Mouse (Mus musculus) C2C12 (cell line): ENCODE results near the gene Galnt15. TPM values are rescaled to one million over a fixed set of nuclear protein-coding genes. Genes with fewer than 3 reads are reported as not detected.
"Not testable (repeated sequence)": the region's sequence is repeated elsewhere in the genome, so short reads cannot be mapped to it uniquely, and the experiment has no call there.

Source experiments
- H3K27me3 ChIP-seq: one replicate; pipeline ENCODE4 v1.6.1; 2011; ENCODE audit not compliant: control insufficient read depth, insufficient read depth, insufficient read length
- H3K36me3 ChIP-seq: one replicate; pipeline ENCODE4 v1.6.1; 2011; ENCODE audit not compliant: control insufficient read depth, insufficient read depth
- H3K4me3 ChIP-seq: one replicate; pipeline ENCODE4 v1.5.1; 2011; ENCODE audit warnings: mild to moderate bottlenecking, control low read depth; ENCODE audit not compliant: poor library complexity, insufficient read depth, severe bottlenecking
- H3K79me2 ChIP-seq: one replicate; pipeline ENCODE4 v1.6.1; 2011; ENCODE audit not compliant: control insufficient read depth, insufficient read depth
- H3K79me3 ChIP-seq: one replicate; pipeline ENCODE4 v1.6.1; 2011; ENCODE audit warnings: low read depth, control low read depth
- H3ac ChIP-seq: one replicate; pipeline ENCODE3; 2011; ENCODE audit warnings: low read depth; ENCODE audit not compliant: control insufficient read depth, insufficient read length
- CEBPB ChIP-seq: IDR thresholded peaks from one replicate; pipeline ENCODE4 v1.6.1; 2011; ENCODE audit warnings: low read depth, mild to moderate bottlenecking, control low read depth, moderate library complexity
- CTCF ChIP-seq: IDR thresholded peaks from one replicate; pipeline ENCODE4 v1.5.1; 2011; ENCODE audit not compliant: control insufficient read depth, insufficient read depth, insufficient read length
- FOSL1 ChIP-seq: IDR thresholded peaks from one replicate; pipeline ENCODE4 v1.8.0; 2011; ENCODE audit warnings: mild to moderate bottlenecking, low read length; ENCODE audit not compliant: poor library complexity, insufficient read depth, severe bottlenecking
- MAX ChIP-seq: IDR thresholded peaks from one replicate; pipeline ENCODE4 v1.6.1; 2011; ENCODE audit warnings: mild to moderate bottlenecking, control low read depth
- MYOD1 ChIP-seq: IDR thresholded peaks from one replicate; pipeline ENCODE4 v1.6.1; 2011; ENCODE audit warnings: low read depth; ENCODE audit not compliant: control insufficient read depth, insufficient read length
- MYOG ChIP-seq: IDR thresholded peaks from one replicate; pipeline ENCODE4 v1.6.1; 2011; ENCODE audit not compliant: control insufficient read depth, insufficient read length; ENCODE audit errors: extremely low read depth
- USF1 ChIP-seq: IDR thresholded peaks from one replicate; pipeline ENCODE4 v1.6.1; 2011; ENCODE audit warnings: low read depth, mild to moderate bottlenecking, control low read depth, moderate library complexity
- polyA plus RNA-seq: library from polyadenylated mRNA; unstranded; fragments of >200 nt; fragmentation: generic; extraction: Trizol; gene quantifications from one replicate; pipeline ENCODE4 v1.2.1, GENCODE M21; 2012; ENCODE audit warnings: missing spikeins

Galnt15 gene
- polyA plus RNA-seq, 1 experiment, result 0.23 TPM

GRCm38 (mm10) chr14:32086226-32086625 lies 57.4 kb downstream of the Galnt15 start:
- H3K36me3 ChIP-seq, result peaks cover 25% of the 10 kb centered on the region
- H3K79me2 ChIP-seq, result peaks cover 57% of the 10 kb centered on the region
- H3K79me3 ChIP-seq, result peaks cover 45% of the 10 kb centered on the region
- H3K4me3 ChIP-seq, result peak overlapping the region; percentile 69
- H3ac ChIP-seq, result peak overlapping the region; percentile 46
- no peaks in the 10 kb centered on the region for H3K27me3 ChIP-seq
- no peak for TF ChIP-seq MYOD1
- TF ChIP-seq USF1, result no peak
- no peak for TF ChIP-seq FOSL1
- no peak for TF ChIP-seq CTCF
- TF ChIP-seq MYOG, result no peak
- TF ChIP-seq MAX, result peak; percentile 47

DNA sequence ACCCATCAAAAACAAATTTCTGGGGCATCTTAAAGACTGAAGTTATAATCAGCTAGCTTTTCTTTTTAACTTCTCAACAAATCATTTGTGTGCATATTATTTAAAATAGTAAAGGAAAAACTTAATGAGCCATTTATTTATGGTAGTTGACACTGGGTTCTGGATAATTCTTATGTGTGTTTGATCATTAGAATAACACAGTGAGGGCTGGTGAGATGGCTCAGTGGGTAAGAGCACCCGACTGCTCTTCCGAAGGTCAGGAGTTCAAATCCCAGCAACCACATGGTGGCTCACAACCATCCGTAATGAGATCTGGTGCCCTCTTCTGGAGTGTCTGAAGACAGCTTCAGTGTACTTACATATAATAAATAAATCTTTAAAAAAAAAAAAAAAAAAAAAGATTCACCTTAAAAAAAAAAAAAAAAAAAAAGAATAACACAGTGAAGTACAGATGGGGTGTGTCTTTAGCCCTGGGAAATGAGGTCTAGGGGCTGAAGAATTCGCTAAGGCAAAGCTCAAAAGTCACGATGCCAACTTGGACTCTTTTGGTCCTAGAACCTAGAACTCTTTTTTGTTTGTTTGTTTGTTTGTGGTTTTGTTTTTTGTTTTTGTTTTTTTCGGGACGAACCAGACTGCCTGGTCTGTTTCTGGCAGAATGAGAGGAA lies 58.9 kb downstream of the Galnt15 start:
- H3K4me3 ChIP-seq, H3K27me3 ChIP-seq, H3ac ChIP-seq: not testable (repeated sequence)
- Histone ChIP-seq H3K79me2 (peaks cover 54% of the 10 kb centered on the region), H3K36me3 (peaks cover 20% of the 10 kb centered on the region), H3K79me3 (peaks cover 42% of the 10 kb centered on the region)

DNA sequence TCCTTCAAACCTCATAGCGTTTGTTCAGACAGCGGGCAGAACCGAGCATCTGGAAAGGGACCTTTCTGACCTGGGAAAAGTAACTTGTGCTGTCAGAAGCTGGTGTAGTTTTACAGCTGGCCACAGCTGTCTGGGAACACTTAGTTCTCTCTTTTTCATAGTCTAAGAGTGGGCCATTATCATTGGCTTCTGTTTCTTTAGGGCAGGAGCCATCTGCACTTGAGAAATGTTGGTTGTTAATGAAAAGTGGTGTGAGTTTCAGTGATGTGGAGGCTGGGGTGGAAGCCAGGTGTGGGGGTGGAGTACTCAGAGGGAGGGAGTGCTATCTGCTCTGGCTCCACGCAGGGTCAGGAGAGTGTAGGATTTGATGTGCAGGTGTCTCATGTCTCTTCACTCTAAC lies 62.3 kb downstream of the Galnt15 start:
- Histone ChIP-seq H3ac (no peak overlapping the region), H3K36me3 (peaks cover 36% of the 10 kb centered on the region), H3K4me3 (no peak overlapping the region), H3K79me3 (peaks cover 16% of the 10 kb centered on the region), H3K79me2 (peaks cover 28% of the 10 kb centered on the region), H3K27me3 (no peaks in the 10 kb centered on the region)
- no peak for TF ChIP-seq CEBPB
- no peak for TF ChIP-seq MYOD1
- TF ChIP-seq USF1, result no peak
- no peak for TF ChIP-seq CTCF
- TF ChIP-seq MAX, result no peak
- no peak for TF ChIP-seq MYOG
- TF ChIP-seq FOSL1, result no peak

- H3K79me2 ChIP-seq, result peaks cover 22% of the 10 kb centered on the region
- TF ChIP-seq USF1 (no peak), MAX (no peak), MYOG (no peak), CEBPB (no peak), MYOD1 (no peak), CTCF (no peak), FOSL1 (no peak)
- H3K36me3 ChIP-seq, result peaks cover 42% of the 10 kb centered on the region
- H3K4me3 ChIP-seq, result no peak overlapping the region
- no peak overlapping the region for H3ac ChIP-seq
- H3K27me3 ChIP-seq, result no peaks in the 10 kb centered on the region
- peaks cover 12% of the 10 kb centered on the region for H3K79me3 ChIP-seq
Observed at GRCm38 (mm10) chr14:32091704-32092103, 62.9 kb downstream of the Galnt15 start.

DNA sequence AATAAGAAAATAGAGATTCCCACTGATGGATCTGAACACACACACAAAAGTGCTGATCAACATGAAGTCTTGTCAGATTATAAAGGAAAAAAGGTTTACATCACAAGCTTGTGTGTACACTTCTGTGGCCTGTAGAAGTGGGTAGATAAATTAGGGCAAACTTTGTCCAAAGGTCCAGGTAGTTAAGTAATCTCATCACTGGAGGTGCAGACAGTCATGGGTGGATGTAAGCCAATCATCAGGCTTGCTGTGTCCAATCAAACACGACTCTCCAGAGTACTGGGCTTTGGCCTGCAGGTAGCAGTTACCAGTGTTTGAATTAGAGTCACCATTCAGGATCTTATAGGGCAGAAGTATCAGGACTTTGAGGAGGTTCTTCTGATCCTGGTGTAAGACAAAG lies 64.2 kb downstream of the Galnt15 start:
- no peak overlapping the region for H3ac ChIP-seq
- H3K79me2 ChIP-seq, result peaks cover 9% of the 10 kb centered on the region
- H3K4me3 ChIP-seq, result no peak overlapping the region
- peaks cover 53% of the 10 kb centered on the region for H3K36me3 ChIP-seq
- no peaks in the 10 kb centered on the region for H3K27me3 ChIP-seq
- TF ChIP-seq FOSL1 (no peak), MYOG (no peak), USF1 (no peak)
- peaks cover 4% of the 10 kb centered on the region for H3K79me3 ChIP-seq

DNA sequence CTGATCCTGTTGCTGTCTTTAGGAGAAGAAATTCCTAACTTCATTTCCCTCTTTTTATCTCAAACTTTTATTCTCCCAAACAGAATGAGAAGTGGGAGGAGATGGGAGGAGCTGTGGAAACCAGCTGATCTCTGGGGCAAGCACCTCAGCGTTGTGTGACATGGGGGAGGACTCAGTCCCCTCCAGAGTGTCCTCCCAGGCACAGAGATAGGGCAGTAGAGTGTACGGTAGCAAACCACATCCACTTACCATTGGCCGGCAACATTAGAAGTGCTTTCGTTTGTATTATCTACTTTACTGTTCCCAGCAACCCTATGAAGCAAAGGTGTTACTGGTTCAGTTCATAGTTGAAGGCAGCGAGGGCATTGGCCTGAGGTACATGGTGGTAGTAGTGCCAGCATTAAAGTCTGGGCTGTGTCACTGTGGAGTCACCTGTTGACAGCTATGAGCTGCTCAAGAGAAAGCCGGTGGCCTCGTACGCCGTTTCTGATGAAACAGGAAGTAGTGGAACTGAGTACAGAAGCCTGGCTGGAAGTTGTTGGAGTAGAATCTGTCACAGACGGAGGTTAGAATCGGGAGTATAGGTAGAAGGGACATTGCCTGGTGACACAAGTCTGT lies 64.8 kb downstream of the Galnt15 start:
- peaks cover 57% of the 10 kb centered on the region for H3K36me3 ChIP-seq
- TF ChIP-seq CTCF, result no peak
- no peak for TF ChIP-seq MYOG
- no peak for TF ChIP-seq MYOD1

More for the DNA sequence above, 64.8 kb downstream of the Galnt15 start:
- H3K79me2 ChIP-seq, result peaks cover 3% of the 10 kb centered on the region
- no peak overlapping the region for H3ac ChIP-seq
- H3K4me3 ChIP-seq, result no peak overlapping the region
- peaks cover 3% of the 10 kb centered on the region for H3K79me3 ChIP-seq
- H3K27me3 ChIP-seq, result no peaks in the 10 kb centered on the region
